Mouse (Mus musculus) E14TG2a.4 (cell line): ENCODE data around the gene Wdr81.

ENCODE experiments used
- CTCF ChIP-seq: conservative IDR thresholded peaks from 2 replicates; pipeline ENCODE4 v1.5.1; 2014; ENCODE audit warnings: low read length
- POU5F1 ChIP-seq: IDR thresholded peaks from 2 replicates; pipeline ENCODE4 v1.6.1; 2014; ENCODE audit warnings: low read length, borderline replicate concordance

GRCm38 (mm10) chr11:75409679-75410575 is 44.6 kb downstream of the Wdr81 start:
- TF ChIP-seq CTCF (no peak), POU5F1 (no peak)
